8 mouse cellular contexts compared by ENCODE assay signal in the genomic region with DNA sequence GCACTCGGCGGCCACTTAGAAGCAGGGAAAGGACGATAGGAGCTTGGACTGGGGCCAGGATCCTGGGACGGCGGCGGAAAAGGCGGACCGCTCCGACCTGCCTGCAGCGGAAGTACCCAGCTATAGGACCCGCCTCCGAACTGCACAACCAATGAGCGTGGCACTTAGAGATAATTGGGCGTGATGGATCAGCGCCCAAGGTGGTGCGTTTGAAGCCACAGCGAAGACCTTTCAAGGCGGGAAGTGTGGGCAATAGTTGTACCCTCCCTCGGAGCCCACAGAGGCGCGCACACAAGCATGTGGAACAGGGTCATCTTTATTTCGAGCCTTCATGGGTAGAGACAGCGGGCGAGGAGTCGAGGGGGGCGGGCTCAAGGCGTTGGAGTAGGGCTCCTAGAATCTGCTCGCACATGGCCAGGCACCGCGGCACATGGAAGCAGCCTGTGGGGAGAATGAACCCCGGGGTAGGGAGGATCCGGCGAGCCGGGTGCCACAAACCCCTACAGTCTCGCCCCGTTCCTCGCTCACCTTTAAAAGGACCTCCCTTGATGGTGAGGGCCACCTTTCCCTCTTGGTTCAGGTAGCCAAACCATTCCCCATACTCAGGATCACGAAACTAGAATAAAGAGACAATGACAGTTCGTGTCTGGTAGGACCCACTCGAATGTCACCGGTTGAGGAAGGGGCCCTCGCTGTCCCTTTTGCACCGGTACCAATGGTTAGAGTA. TPM values are rescaled to one million over a fixed set of nuclear protein-coding genes. Genes with fewer than 3 reads are reported as not detected.
DNase-seq lines count a peak whose midpoint lies in the region; ATAC-seq and TF ChIP-seq lines count a peak whose summit lies in the region.

Gene Arhgap4, minus strand, starts transcription at position 48 of the 727 bp plus-strand sequence.
Gene Naa10, minus strand, starts transcription at position 122 of the 727 bp plus-strand sequence.

- no peak for TF ChIP-seq CTCF in lung, adult 2 months (IDR thresholded peaks at IDR 0.05; ENCODE audit: insufficient read depth, low read length)

- H3K4me3 ChIP-seq in ES-E14 (ENCODE audit: insufficient read depth in 1 of 2, low read depth in 1 of 2, low read length in 2 of 2, poor library complexity in 1 of 2, severe bottlenecking in 1 of 2): peak within 1 kb of the TSS; percentile 76 to 97
- H3K4me3 ChIP-seq in forebrain, embryonic 14.5 days (ENCODE audit: low read depth, low read length): peak within 1 kb of the TSS; percentile 54
- H3K4me3 ChIP-seq in lung, adult 2 months (replicated peaks; ENCODE audit: extremely low read depth, low read depth, low read length): peak within 1 kb of the TSS; percentile 85

- in situ Hi-C loops in ES-E14 (cut with MboI; ENCODE audit: low sequenced_read_pairs in 2 of 2, unreplicated experiment in 2 of 2): no loop called here

- DNase-seq in ES-E14 (ENCODE audit: low read depth, low spot score): peak; percentile 73
- DNase-seq in cerebellum, adult 11 months: peak; percentile 87
- DNase-seq in forebrain, embryonic 14.5 days (ENCODE audit: low spot score): peak; percentile 95
- peak; percentile 75 for DNase-seq in heart, postnatal 25 days (ENCODE audit: low spot score)
- DNase-seq in layer of hippocampus, adult 18-20 months (ENCODE audit: low spot score in 2 of 2): peak; percentile 73 to 87
- DNase-seq in lung, adult 2 months: peak; percentile 82
- peak; percentile 85 for DNase-seq in thymus, postnatal 0 days (ENCODE audit: low spot score)

- peak; percentile 99 for ATAC-seq in forebrain, embryonic 14.5 days
- ATAC-seq in neutrophil, adult 5-6 weeks (ENCODE audit: extremely low read depth, insufficient number of reproducible peaks, low FRiP score, poor library complexity, severe bottlenecking): peak; percentile 99

- H3K27me3 ChIP-seq in forebrain, embryonic 14.5 days (replicated peaks; ENCODE audit: control insufficient read depth, insufficient read depth, low read length): no peaks in the 10 kb centered on the region

- peak; percentile 46; the same call in 1 of the 2 replicates for TF ChIP-seq POLR2A in lung, adult 2 months (IDR thresholded peaks at IDR 0.05; ENCODE audit: borderline replicate concordance, extremely low read depth, low read depth, low read length)

- 29% methylated on average over 41 of the region's 43 CpGs for WGBS in forebrain, embryonic 14.5 days
- WGBS in lung, adult 2 months: 29% methylated on average over 43 of the region's 43 CpGs

- H3K27ac ChIP-seq in ES-E14 (ENCODE audit: insufficient read depth, low read depth, low read length, poor library complexity, severe bottlenecking): peak within 1 kb of the TSS; percentile 66
- peak within 1 kb of the TSS; percentile 75 for H3K27ac ChIP-seq in forebrain, embryonic 14.5 days (ENCODE audit: low read depth, low read length)

- peak within 1 kb of the TSS; percentile 66 for H3K4me2 ChIP-seq in forebrain, embryonic 14.5 days (ENCODE audit: low read length)

- H3K9me3 ChIP-seq in ES-E14 (ENCODE audit: control insufficient read depth, insufficient read depth, low read depth, low read length): no peaks in the 10 kb centered on the region
- H3K9me3 ChIP-seq in forebrain, embryonic 14.5 days (replicated peaks; ENCODE audit: control insufficient read depth, low read length): no peaks in the 10 kb centered on the region

- no peaks in the 10 kb centered on the region for H3K4me1 ChIP-seq in ES-E14 (ENCODE audit: control insufficient read depth in 2 of 2, insufficient read depth in 2 of 2, low read length in 2 of 2, poor library complexity in 1 of 2)
- no peaks in the 10 kb centered on the region; the same call in 1 of the 2 replicates for H3K4me1 ChIP-seq in forebrain, embryonic 14.5 days (ENCODE audit: control insufficient read depth, insufficient read depth, low read length)
- 0 out of 2 replicates have a peak, but pooled peaks cover 2% of the 10 kb centered on the region for H3K4me1 ChIP-seq in lung, adult 2 months (ENCODE audit: control insufficient read depth, insufficient read depth, low read length)

- peak within 1 kb of the TSS; percentile 80 for H3K9ac ChIP-seq in ES-E14 (ENCODE audit: insufficient read depth, low read depth, low read length, poor library complexity, severe bottlenecking)
- peak within 1 kb of the TSS; percentile 70 for H3K9ac ChIP-seq in forebrain, embryonic 14.5 days (ENCODE audit: low read length)

- intact Hi-C loops in heart, postnatal 25 days (cut with DNase I): no loop called here

- H3K36me3 ChIP-seq in ES-E14 (ENCODE audit: control insufficient read depth, insufficient read depth, low read length, poor library complexity, severe bottlenecking): peaks cover 21% of the 10 kb centered on the region
- H3K36me3 ChIP-seq in forebrain, embryonic 14.5 days (ENCODE audit: control insufficient read depth, insufficient read depth, low read length): 0 out of 2 replicates have a peak, but pooled peaks cover 3% of the 10 kb centered on the region

TF ChIP-seq in ES-E14, 5 proteins besides CTCF, POLR2A, EP300 and RAD21:
- TF ChIP-seq MAFK (IDR thresholded peaks at IDR 0.05; ENCODE audit: insufficient read depth, low read depth, low read length) (no peak), ZNF384 (IDR thresholded peaks at IDR 0.05; ENCODE audit: low read depth, low read length) (no peak), CHD2 (IDR thresholded peaks at IDR 0.05; ENCODE audit: low read depth, low read length) (no peak)

RNA-seq across cellular contexts. Expression of gene Arhgap4, which starts in this region (rescaled TPM):
- total RNA-seq in ES-E14 (2012; rRNA removed): 3.5 and 7.7 TPM in 2 replicates
- 1.3 and 2.0 TPM in 2 replicates for polyA plus RNA-seq in forebrain, embryonic 14.5 days (2014; fragmentation: Nextera tagmentation; extraction: Ambion mirVana)
- total RNA-seq in heart, postnatal 25 days (2021): 1 to 10 TPM; 1.5 to 1.8 TPM
- 1 to 10 TPM; 4.3 to 4.4 TPM for total RNA-seq in layer of hippocampus, adult 18-20 months (2021)
- polyA plus RNA-seq in lung, adult 2 months (2012; rRNA removed): 27.8 and 39.0 TPM in 2 replicates
- 358 and 362 TPM in 2 replicates for total RNA-seq in neutrophil, adult 5-6 weeks (2017)
- polyA plus RNA-seq in thymus, postnatal 0 days (2015; fragmentation: Nextera tagmentation; extraction: Ambion mirVana): 71.5 and 74.1 TPM in 2 replicates

RNA-seq across cellular contexts. Expression of gene Naa10, which starts in this region (rescaled TPM):
- total RNA-seq in ES-E14 (2012; rRNA removed): 142 and 145 TPM in 2 replicates
- polyA plus RNA-seq in forebrain, embryonic 14.5 days (2014; fragmentation: Nextera tagmentation; extraction: Ambion mirVana): 104 TPM in 2 replicates
- 10 to 100 TPM; 61.5 to 69.3 TPM for total RNA-seq in heart, postnatal 25 days (2021)
- total RNA-seq in layer of hippocampus, adult 18-20 months (2021): 10 to 100 TPM; 57.7 to 61.3 TPM
- polyA plus RNA-seq in lung, adult 2 months (2012; rRNA removed): 33.3 and 42.6 TPM in 2 replicates
- total RNA-seq in neutrophil, adult 5-6 weeks (2017): 46.7 TPM in 2 replicates
- 212 and 213 TPM in 2 replicates for polyA plus RNA-seq in thymus, postnatal 0 days (2015; fragmentation: Nextera tagmentation; extraction: Ambion mirVana)

Comparison
In these comparisons a context has a peak if more than half of its experiments do, and no peak if none do; other contexts are left out.
1. Peak in every context shown above with its lines: DNase-seq, ATAC-seq, H3K4me3 ChIP-seq and H3K27ac ChIP-seq.
2. RNA of gene Arhgap4 (total RNA-seq): 358 to 362 TPM in neutrophil, adult 5-6 weeks; 4.3 to 4.4 TPM in layer of hippocampus, adult 18-20 months, 3.5 to 7.7 TPM in ES-E14 and 1.5 to 1.8 TPM in heart, postnatal 25 days; every median in the first group is over 10 times any median in the second.